Mouse (Mus musculus) naive thymus-derived CD4-positive, alpha-beta T cell, adult 2 months (primary cell): ENCODE data around the gene Csnk1d.

Experiments
- DNase-seq: peaks from one replicate; pipeline ENCODE4 v3.0.0-alpha.2; 2011; ENCODE audit warnings: low read depth

Gene Csnk1d

GRCm38 (mm10) chr11:120987608-120988007 is 3.5 kb downstream of the Csnk1d start:
- no peak for DNase-seq

- DNase-seq, result no peak
Measured at GRCm38 (mm10) chr11:120984448-120985330, 6.4 kb downstream of the Csnk1d start.

GRCm38 (mm10) chr11:120982459-120982858 is 8.7 kb downstream of the Csnk1d start:
- no peak for DNase-seq

GRCm38 (mm10) chr11:120981661-120982060 is 9.5 kb downstream of the Csnk1d start:
- DNase-seq, result no peak

GRCm38 (mm10) chr11:120980427-120981035 is 10.6 kb downstream of the Csnk1d start:
- DNase-seq, result no peak

- no peak for DNase-seq
Measured at GRCm38 (mm10) chr11:120979711-120980426, 11.3 kb downstream of the Csnk1d start.

- DNase-seq, result no peak
Measured at GRCm38 (mm10) chr11:120973318-120973717, 17.8 kb downstream of the Csnk1d start.

GRCm38 (mm10) chr11:120971237-120971636 is 19.9 kb downstream of the Csnk1d start:
- DNase-seq, result no peak

GRCm38 (mm10) chr11:120969742-120970141 is 21.4 kb downstream of the Csnk1d start:
- DNase-seq, result no peak

- no peak for DNase-seq
Measured at GRCm38 (mm10) chr11:120965587-120965986, 25.5 kb downstream of the Csnk1d start.

- no peak for DNase-seq
Measured at GRCm38 (mm10) chr11:120964195-120965157, 26.7 kb downstream of the Csnk1d start.

- no peak for DNase-seq
Measured at GRCm38 (mm10) chr11:120962909-120963308, 28.2 kb downstream of the Csnk1d start.

GRCm38 (mm10) chr11:120962050-120962771 is 28.9 kb downstream of the Csnk1d start:
- no peak for DNase-seq

GRCm38 (mm10) chr11:120961594-120961993 is 29.5 kb downstream of the Csnk1d start:
- DNase-seq, result no peak

- DNase-seq, result no peak
Measured at GRCm38 (mm10) chr11:120960248-120960647, 30.9 kb downstream of the Csnk1d start.

GRCm38 (mm10) chr11:120959564-120959963 is 31.6 kb downstream of the Csnk1d start:
- no peak for DNase-seq

GRCm38 (mm10) chr11:120959066-120959465 is 32.1 kb downstream of the Csnk1d start:
- no peak for DNase-seq

- no peak for DNase-seq
Measured at GRCm38 (mm10) chr11:120957731-120958257, 33.3 kb downstream of the Csnk1d start.

GRCm38 (mm10) chr11:120957052-120957451 is 34.1 kb downstream of the Csnk1d start:
- no peak for DNase-seq

- DNase-seq, result no peak
Measured at GRCm38 (mm10) chr11:120955701-120956100, 35.4 kb downstream of the Csnk1d start.

GRCm38 (mm10) chr11:120954936-120955335 is 36.2 kb downstream of the Csnk1d start:
- no peak for DNase-seq
